Mouse (Mus musculus): Measurements from ENCODE around the gene Mcrip2.

DNA sequence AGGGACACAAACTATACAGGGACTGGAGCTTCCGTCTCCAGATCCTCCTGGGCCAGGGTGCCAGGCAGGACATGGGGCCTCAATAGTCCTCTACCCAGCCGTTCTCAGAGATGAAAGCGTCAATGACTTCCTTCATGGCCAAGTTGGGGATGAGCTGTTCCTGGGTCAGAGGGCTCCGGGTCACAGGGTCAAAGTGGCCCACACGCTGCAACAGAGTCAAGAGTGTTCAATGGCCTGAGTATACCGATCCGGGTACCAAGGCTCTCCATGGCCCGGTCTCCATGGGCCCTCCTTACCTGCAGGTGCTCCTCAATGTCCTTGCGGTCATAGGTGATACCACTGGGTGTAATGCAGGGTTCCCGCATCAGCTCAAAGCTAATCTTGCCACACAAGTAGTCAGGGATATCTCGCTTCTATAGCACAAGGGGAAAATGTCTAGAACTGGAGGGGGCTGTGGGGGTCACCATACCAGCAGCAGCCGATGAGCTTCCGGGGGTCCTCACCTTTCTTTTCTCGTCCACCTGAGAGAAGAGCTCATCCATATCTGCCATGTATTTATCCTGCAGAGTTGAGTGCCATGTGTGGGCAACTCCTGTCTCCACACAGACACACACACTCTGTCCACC is 37.6 kb downstream of the Mcrip2 start:
- TF ChIP-seq CTCF (IDR thresholded peaks at IDR 0.05; ENCODE audit: low read depth) = no peak
- TF ChIP-seq EP300 (IDR thresholded peaks at IDR 0.05; ENCODE audit: low read depth) = no peak

Measured in heart, postnatal 0 days (tissue).